Mouse (Mus musculus): ENCODE measurements around the gene Slc22a23.

Slc22a23 gene

GRCm38 (mm10) chr13:34132875-34133274 is 212.1 kb downstream of the Slc22a23 start:
- no peak for DNase-seq (ENCODE audit: low read depth)

DNA sequence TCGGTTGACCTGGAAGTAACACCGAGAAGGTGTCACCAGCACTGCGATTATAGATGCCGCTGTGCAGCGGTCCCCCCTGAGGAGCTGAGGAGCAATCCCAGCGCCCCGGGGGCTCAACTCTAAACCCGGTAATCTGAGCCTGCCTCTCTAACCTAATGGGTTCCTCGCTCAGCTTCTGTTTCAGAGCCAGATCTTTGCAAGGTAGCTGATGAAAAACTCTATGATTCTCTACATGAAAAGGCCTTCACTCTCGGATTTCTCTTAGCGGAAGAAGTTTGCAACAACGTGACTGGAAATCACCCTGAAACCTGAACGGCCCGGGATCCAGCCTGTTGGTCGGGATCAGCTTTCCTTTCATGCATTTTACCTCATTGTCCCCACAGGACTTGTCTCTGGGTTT is 212.7 kb downstream of the Slc22a23 start:
- DNase-seq (ENCODE audit: low read depth): no peak

GRCm38 (mm10) chr13:34131708-34132060 is 213.3 kb downstream of the Slc22a23 start:
- no peak for DNase-seq (ENCODE audit: low read depth)

GRCm38 (mm10) chr13:34131011-34131707 is 213.8 kb downstream of the Slc22a23 start:
- peak; percentile 18 for DNase-seq (ENCODE audit: low read depth)

GRCm38 (mm10) chr13:34130226-34130731 is 214.7 kb downstream of the Slc22a23 start, which contains the start of gene Tubb2b:
Tubb2b (minus strand) TSS chr13:34130466.
- peak; percentile 83 for DNase-seq (ENCODE audit: low read depth)

DNA sequence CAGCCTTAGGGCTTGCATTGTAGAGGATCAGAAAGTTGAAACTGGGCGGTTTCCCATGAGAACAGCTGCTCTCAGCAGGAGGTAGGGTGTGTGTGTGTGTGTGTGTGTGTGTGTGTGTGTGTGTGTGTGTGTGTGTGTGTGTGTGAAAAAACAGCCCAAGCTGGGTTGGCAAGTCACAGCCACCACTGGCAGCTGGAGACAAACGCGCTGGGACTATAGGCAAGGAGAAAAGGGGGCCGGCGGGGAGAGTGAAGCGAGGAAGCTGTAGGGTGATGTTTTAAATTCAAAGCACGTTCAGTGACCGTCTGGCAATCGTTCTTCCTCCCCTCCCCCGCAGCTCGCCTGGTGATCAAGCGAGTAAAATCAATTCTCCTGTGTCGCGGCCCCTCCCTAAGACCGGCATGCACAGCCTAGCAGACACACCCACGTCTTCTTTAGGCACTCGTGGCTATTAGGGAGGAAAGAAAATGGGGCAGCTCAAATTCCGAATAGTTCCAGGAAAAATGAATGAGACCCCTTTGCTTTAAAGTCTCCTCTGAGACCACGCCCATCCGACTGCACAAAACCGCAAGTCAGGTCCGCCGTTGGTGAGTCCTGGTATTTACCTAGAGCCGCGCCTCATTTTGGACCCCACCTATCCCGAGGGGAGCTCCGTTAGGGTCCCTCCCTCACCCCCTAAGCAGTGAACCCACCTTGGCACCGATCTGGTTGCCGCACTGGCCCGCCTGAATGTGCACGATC is 215.3 kb downstream of the Slc22a23 start:
- peak; percentile 71 for DNase-seq (ENCODE audit: low read depth)
